Mouse (Mus musculus) olfactory bulb, adult 2 months (tissue): Measurements from ENCODE around the gene Gm10842. TPM values are rescaled to one million over a fixed set of nuclear protein-coding genes. Genes with fewer than 3 reads are reported as not detected.

ENCODE experiments used
- H3K27ac ChIP-seq: fragments of 200-500 bp; 2 replicates; pipeline ENCODE4 v1.5.1; 2012; ENCODE audit warnings: low read depth, low read length; ENCODE audit not compliant: insufficient read depth
- H3K4me1 ChIP-seq: fragments of 200-500 bp; 2 replicates; pipeline ENCODE4 v1.6.1; 2012; ENCODE audit warnings: low read length; ENCODE audit not compliant: control insufficient read depth, insufficient read depth
- H3K4me3 ChIP-seq: fragments of 200-500 bp; 2 replicates; pipeline ENCODE4 v1.5.1; 2012; ENCODE audit warnings: mild to moderate bottlenecking, low read depth, low read length, moderate library complexity; ENCODE audit not compliant: insufficient read depth
- CTCF ChIP-seq: fragments of 200-500 bp; IDR thresholded peaks from 2 replicates; pipeline ENCODE4 v1.5.1; 2012; ENCODE audit warnings: low read depth, mild to moderate bottlenecking, low read length, moderate library complexity; ENCODE audit not compliant: insufficient read depth
- POLR2A ChIP-seq: fragments of 200-500 bp; IDR thresholded peaks from 2 replicates; pipeline ENCODE4 v1.6.1; 2012; ENCODE audit warnings: mild to moderate bottlenecking, low read depth, low read length, moderate library complexity; ENCODE audit not compliant: insufficient read depth
- WGBS: fragments of 180-500 bp; shearing (Covaris S2); methylation state at CpG from one replicate; pipeline ENCODE4 v1.1.7; 2018; 5-methylcytosine and 5-hydroxymethylcytosine counted together
- polyA plus RNA-seq: library from polyadenylated mRNA; stranded (reverse); fragments of >200 nt; gene quantifications from 2 replicates; pipeline ENCODE4 v1.2.4, GENCODE M21; 2012; ENCODE audit warnings: low replicate concordance; ENCODE audit not compliant: missing spikeins, insufficient read depth, insufficient read length

Gene Gm10842
- polyA plus RNA-seq, 1 experiment, result not detected

GRCm38 (mm10) chr11:105141115-105141514 is 5.6 kb upstream of the Gm10842 start:
- Histone ChIP-seq H3K4me3 (no peak overlapping the region), H3K4me1 (no peaks in the 10 kb centered on the region), H3K27ac (no peak overlapping the region)
- WGBS, result 93% methylated on average over 5 of the region's 5 CpGs
- TF ChIP-seq POLR2A, result no peak
- TF ChIP-seq CTCF, result no peak

GRCm38 (mm10) chr11:105143564-105143963 is 3.1 kb upstream of the Gm10842 start:
- Histone ChIP-seq H3K27ac (no peak overlapping the region), H3K4me3 (no peak overlapping the region), H3K4me1 (no peaks in the 10 kb centered on the region)
- TF ChIP-seq POLR2A (no peak), CTCF (no peak)

GRCm38 (mm10) chr11:105144084-105144483 is 2.6 kb upstream of the Gm10842 start:
- H3K4me1 ChIP-seq, result no peaks in the 10 kb centered on the region
- no peak for TF ChIP-seq CTCF
- TF ChIP-seq POLR2A, result no peak
- H3K27ac ChIP-seq, result no peak overlapping the region
- H3K4me3 ChIP-seq, result no peak overlapping the region
- WGBS, result 85% methylated on average over 3 of the region's 3 CpGs

GRCm38 (mm10) chr11:105144508-105145210 is 2.0 kb upstream of the Gm10842 start:
- Histone ChIP-seq H3K4me1 (no peaks in the 10 kb centered on the region), H3K27ac (no peak overlapping the region), H3K4me3 (no peak overlapping the region)
- no peak for TF ChIP-seq CTCF
- no peak for TF ChIP-seq POLR2A
- 72% methylated on average over 11 of the region's 11 CpGs for WGBS

GRCm38 (mm10) chr11:105145211-105145610 is 1.5 kb upstream of the Gm10842 start:
- no peak for TF ChIP-seq CTCF
- TF ChIP-seq POLR2A, result no peak
- no peaks in the 10 kb centered on the region for H3K4me1 ChIP-seq
- no peak overlapping the region for H3K27ac ChIP-seq
- no peak overlapping the region for H3K4me3 ChIP-seq
- WGBS, result 87% methylated on average over 10 of the region's 10 CpGs

GRCm38 (mm10) chr11:105149353-105149752 is 2.7 kb downstream of the Gm10842 start:
- Histone ChIP-seq H3K4me1 (peaks cover 7% of the 10 kb centered on the region; the same call in 1 of the 2 replicates), H3K4me3 (no peak overlapping the region), H3K27ac (no peak overlapping the region)
- TF ChIP-seq POLR2A (no peak), CTCF (no peak)
- 84% methylated on average over 3 of the region's 3 CpGs for WGBS

- no peak overlapping the region for H3K27ac ChIP-seq
- H3K4me3 ChIP-seq, result no peak overlapping the region
- TF ChIP-seq CTCF (no peak), POLR2A (no peak)
- WGBS, result 96% methylated on average over 1 of the region's 1 CpGs
- peaks cover 7% of the 10 kb centered on the region; the same call in 1 of the 2 replicates for H3K4me1 ChIP-seq
These were observed 3.1 kb downstream of the Gm10842 start for GRCm38 (mm10) chr11:105149766-105150165.

GRCm38 (mm10) chr11:105150691-105151090 is 4.0 kb downstream of the Gm10842 start:
- no peak for TF ChIP-seq CTCF
- no peak for TF ChIP-seq POLR2A
- Histone ChIP-seq H3K4me3 (no peak overlapping the region), H3K4me1 (peaks cover 7% of the 10 kb centered on the region; the same call in 1 of the 2 replicates), H3K27ac (no peak overlapping the region)
- 58% methylated on average over 4 of the region's 4 CpGs for WGBS

GRCm38 (mm10) chr11:105151226-105152016 is 4.7 kb downstream of the Gm10842 start:
- WGBS, result 34% methylated on average over 19 of the region's 19 CpGs
- no peak overlapping the region for H3K27ac ChIP-seq

More at GRCm38 (mm10) chr11:105151226-105152016, 4.7 kb downstream of the Gm10842 start:
- TF ChIP-seq CTCF (no peak), POLR2A (no peak)
- Histone ChIP-seq H3K4me3 (no peak overlapping the region), H3K4me1 (peaks cover 7% of the 10 kb centered on the region; the same call in 1 of the 2 replicates)
